Mouse (Mus musculus): ENCODE measurements at regions not wholly inside any gene's neighbourhood (a gene's known extent, or its start where the extent isn't known, plus 50 kb on each side); places are given as distances from the start of the nearest gene placed in this dataset.
"Not testable (repeated sequence)": the region's sequence is repeated elsewhere in the genome, so short reads cannot be mapped to it uniquely, and the experiment has no call there.

DNA sequence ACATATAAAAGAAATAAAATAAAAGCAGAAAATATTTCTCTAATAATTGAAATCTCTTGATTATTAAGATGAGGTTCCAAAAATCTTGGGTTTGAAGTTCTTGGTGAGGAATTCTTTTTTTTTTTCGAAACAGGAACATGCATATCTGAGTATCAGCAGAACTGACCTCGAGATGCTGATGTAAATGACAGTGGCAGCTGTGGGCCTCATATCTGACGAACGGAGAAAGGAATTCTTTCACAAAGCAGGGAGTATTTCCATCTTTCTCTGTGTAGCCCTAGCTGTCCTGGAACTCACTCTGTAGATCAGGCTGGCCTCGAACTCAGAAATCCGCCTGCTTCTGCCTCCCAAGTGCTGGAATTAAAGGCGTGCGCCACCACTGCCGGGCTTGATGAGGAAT, 86.0 kb upstream of the Gmds start:
- TF ChIP-seq CTCF (conservative IDR thresholded peaks at IDR 0.05; ENCODE audit: insufficient read depth, insufficient read length, low read depth, low read length); POLR2A (IDR thresholded peaks at IDR 0.05; ENCODE audit: low read depth, low read length): not testable (repeated sequence)

Data from kidney, adult 2 months (tissue).